Mouse (Mus musculus): ENCODE data around the gene Pds5a.
"Not testable (repeated sequence)": the region's sequence is repeated elsewhere in the genome, so short reads cannot be mapped to it uniquely, and the experiment has no call there.

Gene Pds5a

GRCm38 (mm10) chr5:65696821-65697485 is 1.1 kb downstream of the Pds5a start:
- DNase-seq (ENCODE audit: low spot score in 2 of 2) = peak; percentile 70 to 83

DNA sequence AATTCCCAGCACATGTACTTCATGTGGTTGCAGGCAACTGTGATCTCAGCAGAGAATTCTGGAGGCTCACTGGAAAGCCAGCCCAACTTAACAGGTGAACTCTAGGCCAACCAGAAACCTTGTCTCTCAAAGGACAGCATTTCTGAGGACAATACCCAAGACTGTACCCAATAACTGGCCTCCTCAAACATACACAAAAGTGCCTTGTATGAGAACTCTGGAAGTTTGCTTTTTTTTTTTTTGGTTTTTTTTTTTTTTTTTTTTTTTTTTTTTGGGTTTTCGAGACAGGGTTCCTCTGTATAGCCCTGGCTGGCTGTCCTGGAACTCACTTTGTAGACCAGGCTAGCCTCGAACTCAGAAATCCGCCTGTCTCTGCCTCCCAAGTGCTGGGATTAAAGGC is 4.0 kb downstream of the Pds5a start:
- not testable (repeated sequence) for DNase-seq (ENCODE audit: low spot score in 2 of 2)

DNA sequence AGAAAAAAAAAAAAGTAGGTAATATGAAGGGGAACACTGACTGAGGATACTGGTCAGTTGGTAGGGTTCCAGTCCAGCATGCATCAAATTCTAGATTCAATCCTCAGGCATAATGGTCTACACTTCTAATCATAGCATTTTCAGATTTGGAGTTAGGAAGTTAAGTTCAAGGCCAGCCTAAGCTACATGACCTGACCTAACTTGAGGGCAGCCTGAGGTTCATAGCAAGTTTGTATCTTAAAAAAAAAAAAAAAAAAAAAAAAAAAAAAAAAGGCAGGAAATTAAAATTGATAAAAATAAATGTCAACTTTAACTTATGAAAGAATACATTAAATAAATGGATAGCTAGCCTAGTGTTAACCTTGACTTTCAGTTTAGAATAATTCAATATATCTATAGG is 5.1 kb downstream of the Pds5a start:
- no peak for DNase-seq (ENCODE audit: low spot score in 2 of 2)

GRCm38 (mm10) chr5:65688806-65689205 is 9.3 kb downstream of the Pds5a start:
- DNase-seq (ENCODE audit: low spot score in 2 of 2) = no peak

DNA sequence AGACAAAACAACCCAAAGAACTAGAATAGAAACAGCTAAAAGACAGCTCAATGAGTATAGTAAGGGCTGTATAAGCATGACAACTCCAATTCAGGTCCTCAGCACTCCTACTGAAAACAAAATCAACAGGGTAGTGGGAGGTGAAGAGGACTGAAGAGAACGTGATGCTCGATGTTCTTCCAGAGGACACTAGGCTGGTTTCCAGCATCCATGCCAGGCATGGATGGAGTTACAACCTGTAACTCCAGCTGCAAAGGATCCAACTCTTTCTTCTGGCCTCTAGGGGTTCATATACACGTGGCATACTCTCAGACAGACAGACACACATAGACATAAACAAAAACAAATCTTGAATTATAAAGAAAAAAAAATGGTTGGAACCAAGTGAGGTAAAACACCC is 11.3 kb downstream of the Pds5a start:
- no peak for DNase-seq (ENCODE audit: low spot score in 2 of 2)

DNA sequence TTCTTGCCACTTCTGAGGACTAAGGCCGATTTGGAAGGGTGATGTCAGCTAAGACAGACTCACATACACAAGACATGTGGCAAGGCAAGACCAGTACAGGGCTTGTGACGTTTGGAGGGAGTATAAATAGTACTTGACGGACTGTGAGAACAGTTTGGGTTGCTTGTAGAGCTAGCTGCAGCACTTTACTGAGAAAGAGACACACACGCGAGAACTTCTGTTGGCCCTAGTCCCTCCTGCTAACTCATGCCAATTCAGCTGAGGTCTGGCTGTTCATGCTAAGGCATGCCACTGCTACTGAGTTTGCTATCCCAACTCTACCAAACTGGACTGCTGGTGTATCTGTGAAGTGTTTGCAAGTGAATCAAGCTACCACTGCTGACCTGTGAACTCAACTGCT is 19.2 kb downstream of the Pds5a start:
- no peak for DNase-seq (ENCODE audit: low spot score in 2 of 2)

DNA sequence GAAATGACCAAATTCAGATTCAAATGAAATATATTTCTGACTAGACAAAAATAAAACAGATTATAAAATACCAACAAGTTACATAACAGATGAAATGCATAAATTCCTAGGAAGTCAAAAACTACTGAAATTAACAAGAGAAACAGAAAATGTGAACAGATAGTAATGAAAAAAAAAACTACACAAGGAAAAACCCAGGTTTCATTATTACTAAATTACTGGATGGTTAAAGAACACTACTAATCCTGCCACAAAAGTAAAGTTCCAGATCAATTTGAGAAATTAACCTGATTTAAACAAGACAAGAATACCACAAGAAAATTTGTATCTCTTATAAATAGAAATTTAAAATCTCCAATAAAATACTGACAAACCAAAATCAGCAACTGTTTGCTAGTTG is 25.9 kb downstream of the Pds5a start:
- DNase-seq (ENCODE audit: low spot score in 2 of 2) = no peak

DNA sequence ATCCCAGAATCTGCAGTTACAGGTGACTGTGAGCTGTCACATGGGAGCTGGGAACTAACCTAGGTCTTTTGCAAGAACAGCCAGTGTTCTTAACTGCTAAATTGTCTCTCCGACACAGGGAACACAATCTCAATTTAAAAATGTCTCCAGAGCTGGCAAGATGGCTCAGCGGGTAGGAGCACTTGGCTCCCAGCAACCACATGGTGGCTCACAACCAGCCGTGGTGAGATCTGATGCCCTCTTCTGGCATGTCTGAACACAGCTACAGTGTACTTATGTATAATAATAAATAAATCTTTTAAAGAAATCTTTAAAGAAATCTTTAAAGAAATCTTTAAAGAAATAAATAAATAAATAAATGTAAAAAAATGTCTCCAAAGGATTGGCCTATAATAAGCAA is 30.4 kb downstream of the Pds5a start:
- no peak for DNase-seq (ENCODE audit: low spot score in 2 of 2)

GRCm38 (mm10) chr5:65665370-65665769 is 32.7 kb downstream of the Pds5a start:
- no peak for DNase-seq (ENCODE audit: low spot score in 2 of 2)

DNA sequence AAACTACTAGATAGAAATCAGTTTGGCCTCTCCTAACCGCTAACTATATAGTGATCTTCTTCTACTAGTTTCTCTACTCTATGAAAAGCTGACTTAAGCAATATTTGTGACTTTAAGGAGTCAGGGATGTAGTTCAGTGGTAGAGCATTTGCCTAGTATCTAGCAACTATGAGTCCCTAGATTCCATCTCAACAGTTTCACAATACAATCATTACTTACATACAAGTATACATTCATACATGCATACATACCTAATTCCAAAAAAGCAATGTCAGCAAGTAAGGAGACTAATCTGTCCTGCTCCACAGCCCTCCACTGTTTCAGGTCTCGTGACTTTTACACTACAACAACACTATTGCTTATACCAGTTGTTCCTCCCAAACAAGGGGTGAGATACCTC is 36.1 kb downstream of the Pds5a start:
- no peak for DNase-seq (ENCODE audit: low spot score in 2 of 2)

GRCm38 (mm10) chr5:65653786-65654185 is 44.3 kb downstream of the Pds5a start:
- no peak for DNase-seq (ENCODE audit: low spot score in 2 of 2)

DNA sequence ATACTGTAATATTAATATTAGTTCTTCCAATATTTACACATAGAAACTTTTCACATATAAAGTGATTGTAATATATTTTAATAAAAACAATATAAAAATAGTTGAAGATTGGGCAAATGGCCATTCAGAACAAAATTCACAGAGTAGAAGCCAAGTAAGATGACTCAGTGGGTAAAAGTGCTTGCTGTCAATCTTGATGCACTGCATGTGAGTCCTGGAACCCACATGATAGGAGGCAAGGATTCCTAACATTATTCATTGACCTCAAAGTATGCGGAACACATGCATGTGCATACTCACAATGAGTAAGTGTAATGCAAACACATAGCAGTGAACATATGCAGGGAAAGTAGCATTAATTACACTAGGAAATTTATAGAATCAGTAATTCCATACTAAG is 59.2 kb downstream of the Pds5a start:
- DNase-seq (ENCODE audit: low spot score in 2 of 2) = no peak

- DNase-seq (ENCODE audit: low spot score in 2 of 2) = no peak
Measured at GRCm38 (mm10) chr5:65624340-65624739, 73.7 kb downstream of the Pds5a start.

GRCm38 (mm10) chr5:65613152-65613924 is 84.7 kb downstream of the Pds5a start:
- no peak for DNase-seq (ENCODE audit: low spot score in 2 of 2)

DNA sequence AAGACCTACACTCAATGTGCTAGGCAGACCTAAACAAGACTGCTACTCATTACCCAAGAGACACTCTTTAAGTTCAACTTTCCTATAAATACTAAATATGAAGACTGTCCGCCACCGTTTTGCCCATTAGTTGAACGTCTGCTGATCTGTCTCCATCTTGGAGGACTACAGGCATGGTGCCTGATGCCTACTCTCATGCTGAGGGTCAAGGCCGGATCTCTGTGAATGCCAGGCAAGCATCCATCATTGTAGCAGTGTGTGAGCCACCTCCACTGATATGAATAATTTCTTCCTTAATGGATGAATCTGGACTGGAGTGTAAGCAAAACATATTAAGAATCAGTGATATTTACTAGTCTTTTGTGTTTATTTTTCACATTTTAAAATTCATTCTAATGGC is 87.5 kb downstream of the Pds5a start:
- no peak for DNase-seq (ENCODE audit: low spot score in 2 of 2)

- no peak for DNase-seq (ENCODE audit: low spot score in 2 of 2)
Measured at GRCm38 (mm10) chr5:65609769-65610168, 88.3 kb downstream of the Pds5a start.

- no peak for DNase-seq (ENCODE audit: low spot score in 2 of 2)
Measured at GRCm38 (mm10) chr5:65606820-65607219, 91.3 kb downstream of the Pds5a start.

- DNase-seq (ENCODE audit: low spot score in 2 of 2) = no peak
Measured at GRCm38 (mm10) chr5:65599681-65600080, 98.4 kb downstream of the Pds5a start.

GRCm38 (mm10) chr5:65592421-65592820 is 105.7 kb downstream of the Pds5a start:
- no peak for DNase-seq (ENCODE audit: low spot score in 2 of 2)

DNA sequence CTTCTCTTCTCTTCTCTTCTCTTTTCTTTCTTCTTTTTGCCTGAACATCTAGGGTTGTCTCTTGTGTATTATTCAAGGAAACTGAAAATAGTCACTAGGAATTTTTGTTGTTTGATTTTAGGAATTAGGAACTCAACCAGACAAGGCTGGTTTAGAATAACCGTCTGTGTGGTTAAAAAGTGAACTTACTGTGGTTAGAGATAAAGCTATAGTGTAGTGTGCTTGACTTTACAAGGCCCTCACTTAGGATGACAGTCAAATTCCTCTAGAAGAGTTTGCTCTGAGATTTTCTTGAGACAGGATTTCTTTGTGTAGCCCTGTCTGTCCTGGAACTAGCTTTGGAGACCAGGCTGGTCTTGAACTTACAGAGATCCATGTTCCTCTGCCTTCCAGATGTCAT is 107.9 kb downstream of the Pds5a start:
- no peak for DNase-seq (ENCODE audit: low spot score in 2 of 2)

- DNase-seq (ENCODE audit: low spot score in 2 of 2) = no peak
Measured at GRCm38 (mm10) chr5:65586291-65586690, 111.8 kb downstream of the Pds5a start.

DNA sequence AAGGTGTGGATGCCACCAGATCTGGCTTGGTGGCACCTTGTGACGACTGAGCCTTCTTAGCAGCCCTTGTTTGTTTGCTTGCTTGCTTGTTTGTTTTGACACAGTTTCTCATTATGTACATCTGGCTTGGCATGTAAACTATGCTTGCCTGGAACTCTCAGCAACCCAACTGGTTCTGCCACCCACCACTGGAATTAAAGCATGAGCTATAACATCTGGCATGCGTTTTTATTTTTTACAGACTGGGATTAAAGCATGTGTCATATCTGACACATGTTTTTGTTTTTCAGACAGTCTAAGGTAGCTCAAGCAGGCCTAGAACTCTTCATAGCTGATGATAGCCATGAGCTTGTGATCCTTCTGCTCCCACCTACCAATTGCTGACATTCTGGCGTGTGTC is 119.5 kb downstream of the Pds5a start:
- DNase-seq (ENCODE audit: low spot score in 2 of 2) = no peak

GRCm38 (mm10) chr5:65575896-65576295 is 122.2 kb downstream of the Pds5a start:
- no peak for DNase-seq (ENCODE audit: low spot score in 2 of 2)

GRCm38 (mm10) chr5:65574876-65575275 is 123.2 kb downstream of the Pds5a start:
- no peak for DNase-seq (ENCODE audit: low spot score in 2 of 2)

Data from spleen, postnatal 4 days (tissue).